Mouse (Mus musculus): ENCODE data around the gene Rbpms2.

- TF ChIP-seq USF1 (IDR thresholded peaks at IDR 0.05; ENCODE audit: low read depth): no peak
- TF ChIP-seq REST (IDR thresholded peaks at IDR 0.05; ENCODE audit: insufficient read depth, insufficient read length): no peak
- no peak for TF ChIP-seq E2F4 (IDR thresholded peaks at IDR 0.05; ENCODE audit: insufficient read depth)
- no peak for TF ChIP-seq POLR2A (IDR thresholded peaks at IDR 0.05; ENCODE audit: insufficient read length, low read depth)
- TF ChIP-seq MAX (IDR thresholded peaks at IDR 0.05; ENCODE audit: low read depth): no peak
- TF ChIP-seq TCF12 (IDR thresholded peaks at IDR 0.05; ENCODE audit: insufficient read depth, poor library complexity, severe bottlenecking): no peak
- no peak for TF ChIP-seq POLR2AphosphoS2 (IDR thresholded peaks at IDR 0.05; ENCODE audit: insufficient read length, low read depth)
- TF ChIP-seq MYOG (IDR thresholded peaks at IDR 0.05; ENCODE audit: control insufficient read depth in 1 of 3, insufficient read depth in 1 of 3, insufficient read length in 2 of 3, low read depth in 2 of 3): no peak
These were observed 28.5 kb upstream of the Rbpms2 start for GRCm38 (mm10) chr9:65600951-65601350.

Measured in myocyte (in vitro differentiated cells).